Mouse (Mus musculus) stomach, postnatal 0 days (tissue): Measurements from ENCODE around the gene Prpsap1.

Experiments used
- CTCF ChIP-seq: IDR thresholded peaks from 2 replicates; pipeline ENCODE4 v1.5.1; 2016; ENCODE audit warnings: antibody characterized with exemption, low read depth, mild to moderate bottlenecking, moderate library complexity
- EP300 ChIP-seq: optimal IDR thresholded peaks from 2 replicates; pipeline ENCODE3; 2016; ENCODE audit warnings: antibody characterized with exemption

DNA sequence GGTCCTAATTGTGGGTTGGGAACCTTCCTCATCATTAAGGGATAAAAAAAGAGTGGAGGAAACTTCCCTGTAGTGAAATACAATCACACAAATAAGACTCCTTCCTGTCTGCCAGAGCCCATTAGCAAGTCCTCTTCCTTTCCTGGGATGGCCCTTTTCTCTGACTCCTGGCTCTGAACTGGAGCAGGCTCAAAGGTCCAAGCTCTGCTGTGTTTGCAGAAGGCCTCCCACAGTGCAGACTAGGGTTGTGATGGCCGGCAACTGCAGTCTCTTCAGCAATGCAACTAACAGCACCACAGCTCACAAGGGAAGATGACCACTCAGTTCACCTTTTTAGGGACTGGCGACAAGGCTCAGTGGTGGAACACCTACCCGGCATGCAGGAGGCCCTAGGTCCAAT, 23.8 kb downstream of the Prpsap1 start:
- TF ChIP-seq CTCF (no peak), EP300 (no peak)
